Mouse (Mus musculus) small intestine, adult 2 months (tissue): Measurements from ENCODE around the gene Eef1akmt3. TPM values are rescaled to one million over a fixed set of nuclear protein-coding genes. Genes with fewer than 3 reads are reported as not detected.
"Not testable (repeated sequence)": the region's sequence is repeated elsewhere in the genome, so short reads cannot be mapped to it uniquely, and the experiment has no call there.

ENCODE experiments used
- H3K27ac ChIP-seq: fragments of 200-500 bp; 2 replicates; pipeline ENCODE4 v1.5.1; 2012; ENCODE audit warnings: low read depth, low read length, control low read depth, inconsistent platforms; ENCODE audit not compliant: insufficient read depth
- H3K27me3 ChIP-seq: fragments of 200-500 bp; 2 replicates; pipeline ENCODE4 v1.6.1; 2012; ENCODE audit warnings: mild to moderate bottlenecking, moderate library complexity, low read length, inconsistent platforms; ENCODE audit not compliant: control insufficient read depth, insufficient read depth
- H3K36me3 ChIP-seq: fragments of 200-500 bp; 2 replicates; pipeline ENCODE4 v1.6.1; 2012; ENCODE audit warnings: mild to moderate bottlenecking, low read length, control low read depth, inconsistent platforms; ENCODE audit not compliant: control insufficient read depth, insufficient read depth
- H3K4me1 ChIP-seq: fragments of 200-500 bp; 2 replicates; pipeline ENCODE4 v1.6.1; 2012; ENCODE audit warnings: low read length, inconsistent platforms, mixed read lengths; ENCODE audit not compliant: control insufficient read depth, insufficient read depth, insufficient read length
- H3K4me3 ChIP-seq: fragments of 200-500 bp; 2 replicates; pipeline ENCODE4 v1.5.1; 2012; ENCODE audit warnings: low read depth, mild to moderate bottlenecking, control low read depth, inconsistent platforms, low read length, moderate library complexity
- CTCF ChIP-seq: fragments of 200-500 bp; IDR thresholded peaks from 2 replicates; pipeline ENCODE4 v1.5.1; 2012; ENCODE audit warnings: low read depth, mild to moderate bottlenecking, control low read depth, inconsistent platforms, low read length, moderate library complexity, mixed read lengths; ENCODE audit not compliant: insufficient replicate concordance, insufficient read length; ENCODE audit errors: extremely low read depth
- POLR2A ChIP-seq: fragments of 200-500 bp; IDR thresholded peaks from 2 replicates; pipeline ENCODE4 v1.6.1; 2012; ENCODE audit warnings: low read depth, mild to moderate bottlenecking, control low read depth, inconsistent platforms, low read length, moderate library complexity
- WGBS: fragments of 180-500 bp; shearing (Covaris S2); methylation state at CpG from one replicate; pipeline ENCODE4 v1.1.7; 2018; 5-methylcytosine and 5-hydroxymethylcytosine counted together
- polyA plus RNA-seq: library from polyadenylated mRNA; depleted of rRNA; stranded (reverse); fragments of >200 nt; gene quantifications from 2 replicates; pipeline ENCODE4 v1.2.3, GENCODE M21; 2012

Gene Eef1akmt3
- polyA plus RNA-seq, 1 experiment: 1.2 TPM

GRCm38 (mm10) chr10:127075651-127076050, 34.3 kb upstream of the Eef1akmt3 start:
- Histone ChIP-seq H3K27me3 (peaks cover 33% of the 10 kb centered on the region), H3K4me1 (peaks cover 7% of the 10 kb centered on the region; the same call in 1 of the 2 replicates), H3K36me3 (no peaks in the 10 kb centered on the region), H3K4me3 (peak overlapping the region; percentile 53), H3K27ac (0 out of 2 replicates have a peak overlapping the region, but pooled peaks have one; percentile 1)
- TF ChIP-seq CTCF: no peak
- no peak for TF ChIP-seq POLR2A
- 49% methylated on average over 8 of the region's 8 CpGs for WGBS

- Histone ChIP-seq H3K27me3 (peaks cover 27% of the 10 kb centered on the region), H3K27ac (0 out of 2 replicates have a peak within 1 kb of the TSS, but pooled peaks have one; percentile 1), H3K4me1 (peaks cover 6% of the 10 kb centered on the region; the same call in 1 of the 2 replicates), H3K4me3 (peak within 1 kb of the TSS; percentile 53), H3K36me3 (no peaks in the 10 kb centered on the region)
- TF ChIP-seq CTCF (peak; percentile 22; the same call in 1 of the 2 replicates), POLR2A (no peak)
- WGBS: 61% methylated on average over 9 of the region's 9 CpGs
These were observed 33.8 kb upstream of the Eef1akmt3 start, which contains the start of gene Agap2 for GRCm38 (mm10) chr10:127075080-127075479. TSS of gene Agap2 (plus strand) at chr10:127075284.

GRCm38 (mm10) chr10:127073981-127074380, 32.7 kb upstream of the Eef1akmt3 start:
- H3K36me3 ChIP-seq: no peaks in the 10 kb centered on the region
- H3K4me1 ChIP-seq: peaks cover 5% of the 10 kb centered on the region; the same call in 1 of the 2 replicates
- H3K4me3 ChIP-seq: no peak overlapping the region
- no peak overlapping the region for H3K27ac ChIP-seq
- WGBS: 98% methylated on average over 1 of the region's 1 CpGs
- no peak for TF ChIP-seq POLR2A
- TF ChIP-seq CTCF: no peak
- H3K27me3 ChIP-seq: peaks cover 16% of the 10 kb centered on the region

GRCm38 (mm10) chr10:127072969-127073368, 31.7 kb upstream of the Eef1akmt3 start:
- not testable (repeated sequence) for H3K36me3 ChIP-seq, H3K27ac ChIP-seq, H3K27me3 ChIP-seq, H3K4me1 ChIP-seq, H3K4me3 ChIP-seq
- WGBS: 62% methylated on average over 2 of the region's 2 CpGs

- peaks cover 13% of the 10 kb centered on the region for H3K36me3 ChIP-seq
- H3K27me3 ChIP-seq, H3K4me1 ChIP-seq, H3K4me3 ChIP-seq, H3K27ac ChIP-seq: not testable (repeated sequence)
- 68% methylated on average over 4 of the region's 4 CpGs for WGBS
These were observed 31.0 kb upstream of the Eef1akmt3 start for GRCm38 (mm10) chr10:127072270-127072669.

GRCm38 (mm10) chr10:127071203-127071602, 29.9 kb upstream of the Eef1akmt3 start:
- Histone ChIP-seq H3K4me1 (peaks cover 13% of the 10 kb centered on the region; the same call in 1 of the 2 replicates), H3K36me3 (peaks cover 21% of the 10 kb centered on the region), H3K4me3 (no peak overlapping the region), H3K27ac (no peak overlapping the region), H3K27me3 (no peaks in the 10 kb centered on the region)
- no peak for TF ChIP-seq CTCF
- no peak for TF ChIP-seq POLR2A
- WGBS: 42% methylated on average over 9 of the region's 9 CpGs

- Histone ChIP-seq H3K27ac (peak within 1 kb of the TSS; percentile 58; the same call in 1 of the 2 replicates), H3K27me3 (no peaks in the 10 kb centered on the region), H3K36me3 (peaks cover 22% of the 10 kb centered on the region), H3K4me1 (peaks cover 15% of the 10 kb centered on the region), H3K4me3 (peak within 1 kb of the TSS; percentile 82)
- WGBS: under 1% methylated on average over 36 of the region's 36 CpGs
- TF ChIP-seq CTCF (no peak), POLR2A (peak; percentile 78; the same call in 1 of the 2 replicates)
These were observed 29.1 kb upstream of the Eef1akmt3 start, which contains the start of gene Tspan31 for GRCm38 (mm10) chr10:127070190-127071121. TSS of gene Tspan31 (minus strand) at chr10:127070264.
